Mouse (Mus musculus) neural tube, embryonic 14.5 days (tissue): Measurements from ENCODE around the gene Inha. TPM values are rescaled to one million over a fixed set of nuclear protein-coding genes. Genes with fewer than 3 reads are reported as not detected.

Experiments used
- ATAC-seq: fragments of 200-750 bp; cut with Nextera tagmentation; 2 replicates; pipeline ENCODE4 v1.8.0; 2017; ENCODE audit warnings: low read depth, mild to moderate bottlenecking, moderate TSS enrichment, moderate library complexity
- H3K27ac ChIP-seq: fragments of 300-500 bp; sonication (generic); 2 replicates; pipeline ENCODE4 v1.5.1; 2014; ENCODE audit warnings: low read depth, mild to moderate bottlenecking, control low read depth, low read length, moderate library complexity, mixed read lengths
- H3K27me3 ChIP-seq: fragments of 300-500 bp; sonication (generic); 2 replicates; pipeline ENCODE4 v1.6.1; 2014; ENCODE audit warnings: low read length; ENCODE audit not compliant: control insufficient read depth, insufficient read depth
- H3K36me3 ChIP-seq: fragments of 300-500 bp; sonication (generic); 2 replicates; pipeline ENCODE4 v1.6.1; 2014; ENCODE audit warnings: low read length, mixed read lengths; ENCODE audit not compliant: control insufficient read depth, insufficient read depth
- H3K4me1 ChIP-seq: fragments of 300-500 bp; sonication (generic); 2 replicates; pipeline ENCODE4 v1.6.1; 2014; ENCODE audit warnings: low read length; ENCODE audit not compliant: control insufficient read depth, insufficient read depth
- H3K4me2 ChIP-seq: fragments of 300-500 bp; sonication (generic); 2 replicates; pipeline ENCODE4 v1.6.1; 2014; ENCODE audit warnings: mild to moderate bottlenecking, low read depth, low read length, control low read depth
- H3K4me3 ChIP-seq: fragments of 300-500 bp; sonication (generic); 2 replicates; pipeline ENCODE4 v1.5.1; 2014; ENCODE audit warnings: low read depth, low read length, control low read depth, mixed read lengths
- H3K9ac ChIP-seq: fragments of 300-500 bp; sonication (generic); replicated peaks from 2 replicates; pipeline ENCODE4 v1.6.1; 2014; ENCODE audit warnings: low read depth, mild to moderate bottlenecking, control low read depth, low read length, mixed read lengths
- H3K9me3 ChIP-seq: fragments of 300-500 bp; sonication (generic); 2 replicates; pipeline ENCODE4 v1.6.1; 2016; ENCODE audit warnings: low read length; ENCODE audit not compliant: control insufficient read depth
- WGBS: fragments of 180-500 bp; shearing (Covaris S2); extraction: QIAGEN DNeasy Blood & Tissue Kit; methylation state at CpG from one replicate; pipeline ENCODE4 v1.1.7; 2014; 5-methylcytosine and 5-hydroxymethylcytosine counted together
- polyA plus RNA-seq: library from polyadenylated mRNA; unstranded; fragments of >200 nt; fragmentation: Nextera tagmentation; extraction: Ambion mirVana; gene quantifications from 2 replicates; pipeline ENCODE4 v1.2.1, GENCODE M21; 2014

The Inha gene
- polyA plus RNA-seq, 1 experiment from 2014 or later: 12.3 TPM

- no peak for ATAC-seq
- no peak overlapping the region for H3K9ac ChIP-seq
- H3K4me3 ChIP-seq: no peak overlapping the region
- H3K27ac ChIP-seq: no peak overlapping the region
- no peaks in the 10 kb centered on the region for H3K4me1 ChIP-seq
- H3K36me3 ChIP-seq: peaks cover 16% of the 10 kb centered on the region
- 74% methylated on average over 17 of the region's 17 CpGs for WGBS
- no peak overlapping the region for H3K4me2 ChIP-seq
- H3K27me3 ChIP-seq: no peaks in the 10 kb centered on the region
- no peaks in the 10 kb centered on the region for H3K9me3 ChIP-seq
Observed at GRCm38 (mm10) chr1:75469287-75469825, 37.5 kb upstream of the Inha start.

- no peak overlapping the region for H3K9ac ChIP-seq
- WGBS: 95% methylated on average over 11 of the region's 11 CpGs
- no peaks in the 10 kb centered on the region for H3K27me3 ChIP-seq
- peaks cover 25% of the 10 kb centered on the region for H3K4me1 ChIP-seq
- no peaks in the 10 kb centered on the region for H3K9me3 ChIP-seq
- no peak overlapping the region for H3K27ac ChIP-seq
- ATAC-seq: no peak
- H3K36me3 ChIP-seq: peaks cover 36% of the 10 kb centered on the region
- H3K4me3 ChIP-seq: no peak overlapping the region
- H3K4me2 ChIP-seq: no peak overlapping the region
Observed at GRCm38 (mm10) chr1:75476441-75476840, 30.4 kb upstream of the Inha start.

- Histone ChIP-seq H3K4me2 (peak overlapping the region; percentile 73), H3K4me1 (peaks cover 25% of the 10 kb centered on the region), H3K4me3 (peak overlapping the region; percentile 20), H3K27me3 (no peaks in the 10 kb centered on the region), H3K9me3 (no peaks in the 10 kb centered on the region), H3K9ac (no peak overlapping the region), H3K36me3 (peaks cover 35% of the 10 kb centered on the region), H3K27ac (no peak overlapping the region)
- 11% methylated on average over 35 of the region's 35 CpGs for WGBS
- peak; percentile 1; the same call in 1 of the 2 replicates for ATAC-seq
Observed at GRCm38 (mm10) chr1:75477264-75477965, 29.5 kb upstream of the Inha start.

- 47% methylated on average over 3 of the region's 3 CpGs for WGBS
- Histone ChIP-seq H3K4me1 (peaks cover 25% of the 10 kb centered on the region), H3K36me3 (peaks cover 34% of the 10 kb centered on the region), H3K4me2 (peak overlapping the region; percentile 73), H3K9me3 (no peaks in the 10 kb centered on the region), H3K27ac (no peak overlapping the region), H3K4me3 (peak overlapping the region; percentile 93), H3K27me3 (no peaks in the 10 kb centered on the region), H3K9ac (no peak overlapping the region)
- ATAC-seq: no peak
Observed at GRCm38 (mm10) chr1:75477966-75478290, 28.9 kb upstream of the Inha start.

- peaks cover 29% of the 10 kb centered on the region for H3K36me3 ChIP-seq
- peak overlapping the region; percentile 93 for H3K4me3 ChIP-seq
- H3K4me2 ChIP-seq: peak overlapping the region; percentile 73
- no peak for ATAC-seq
- peak overlapping the region; percentile 89 for H3K9ac ChIP-seq
- H3K9me3 ChIP-seq: no peaks in the 10 kb centered on the region
- peak overlapping the region; percentile 83 for H3K27ac ChIP-seq
- H3K4me1 ChIP-seq: peaks cover 25% of the 10 kb centered on the region
- no peaks in the 10 kb centered on the region for H3K27me3 ChIP-seq
- 0% methylated on average over 24 of the region's 25 CpGs for WGBS
Observed at GRCm38 (mm10) chr1:75478497-75478896, 28.4 kb upstream of the Inha start.

GRCm38 (mm10) chr1:75478916-75479634, 27.8 kb upstream of the Inha start, which contains the start of the genes Chpf and Tmem198:
TSS of gene Chpf (minus strand) at chr1:75479307.
TSS of gene Tmem198 (plus strand) at chr1:75479532.
- Histone ChIP-seq H3K4me2 (peak within 1 kb of the TSS; percentile 73), H3K4me3 (peak within 1 kb of the TSS; percentile 93), H3K36me3 (peaks cover 26% of the 10 kb centered on the region), H3K27me3 (no peaks in the 10 kb centered on the region), H3K4me1 (peaks cover 25% of the 10 kb centered on the region), H3K27ac (peak within 1 kb of the TSS; percentile 83), H3K9ac (peak within 1 kb of the TSS; percentile 89), H3K9me3 (no peaks in the 10 kb centered on the region)
- peak; percentile 88 for ATAC-seq
- 0% methylated on average over 59 of the region's 76 CpGs for WGBS

- no peaks in the 10 kb centered on the region for H3K9me3 ChIP-seq
- peaks cover 25% of the 10 kb centered on the region for H3K4me1 ChIP-seq
- ATAC-seq: no peak; the same call in 1 of the 2 replicates
- H3K36me3 ChIP-seq: peaks cover 25% of the 10 kb centered on the region
- peaks cover 3% of the 10 kb centered on the region; the same call in 1 of the 2 replicates for H3K27me3 ChIP-seq
- H3K4me3 ChIP-seq: peak overlapping the region; percentile 93
- H3K4me2 ChIP-seq: peak overlapping the region; percentile 73
- peak overlapping the region; percentile 83 for H3K27ac ChIP-seq
- WGBS: 2% methylated on average over 24 of the region's 24 CpGs
- H3K9ac ChIP-seq: peak overlapping the region; percentile 89
Observed at GRCm38 (mm10) chr1:75479635-75479989, 27.3 kb upstream of the Inha start.

- H3K36me3 ChIP-seq: peaks cover 25% of the 10 kb centered on the region
- H3K4me2 ChIP-seq: peak overlapping the region; percentile 73
- peak overlapping the region; percentile 83; the same call in 1 of the 2 replicates for H3K27ac ChIP-seq
- peaks cover 8% of the 10 kb centered on the region; the same call in 1 of the 2 replicates for H3K27me3 ChIP-seq
- WGBS: 17% methylated on average over 13 of the region's 13 CpGs
- peak overlapping the region; percentile 89 for H3K9ac ChIP-seq
- ATAC-seq: no peak
- H3K4me3 ChIP-seq: peak overlapping the region; percentile 93
- no peaks in the 10 kb centered on the region for H3K9me3 ChIP-seq
- H3K4me1 ChIP-seq: peaks cover 25% of the 10 kb centered on the region
Observed at GRCm38 (mm10) chr1:75480036-75480435, 26.8 kb upstream of the Inha start.

GRCm38 (mm10) chr1:75480735-75481134, 26.1 kb upstream of the Inha start:
- peaks cover 25% of the 10 kb centered on the region for H3K4me1 ChIP-seq
- H3K9me3 ChIP-seq: no peaks in the 10 kb centered on the region

More at GRCm38 (mm10) chr1:75480735-75481134, 26.1 kb upstream of the Inha start:
- H3K4me3 ChIP-seq: peak overlapping the region; percentile 93
- peaks cover 15% of the 10 kb centered on the region for H3K27me3 ChIP-seq
- peak overlapping the region; percentile 73 for H3K4me2 ChIP-seq
- H3K36me3 ChIP-seq: peaks cover 24% of the 10 kb centered on the region
- 84% methylated on average over 7 of the region's 7 CpGs for WGBS
- no peak overlapping the region for H3K27ac ChIP-seq
- ATAC-seq: no peak
- peak overlapping the region; percentile 89; the same call in 1 of the 2 replicates for H3K9ac ChIP-seq
